Mouse (Mus musculus): ENCODE data around the gene Baiap2l1. TPM values are rescaled to one million over a fixed set of nuclear protein-coding genes. Genes with fewer than 3 reads are reported as not detected.

The Baiap2l1 gene
- polyA plus RNA-seq, 1 experiment, result 2.3 TPM

- H3K27me3 ChIP-seq (ENCODE audit: control insufficient read depth, insufficient read depth, low read length), result no peaks in the 10 kb centered on the region
Observed at GRCm38 (mm10) chr5:144243901-144244487, 113.9 kb downstream of the Baiap2l1 start, which contains the start of gene Bri3. Gene Bri3 (plus strand): TSS chr5:144244437.

GRCm38 (mm10) chr5:144238969-144239368, 118.9 kb downstream of the Baiap2l1 start:
- no peaks in the 10 kb centered on the region for H3K4me1 ChIP-seq (ENCODE audit: control insufficient read depth, insufficient read depth, low read length)
- no peaks in the 10 kb centered on the region for H3K36me3 ChIP-seq (ENCODE audit: control insufficient read depth, insufficient read depth, low read length)
- H3K27me3 ChIP-seq (ENCODE audit: control insufficient read depth, insufficient read depth, low read length), result no peaks in the 10 kb centered on the region
- TF ChIP-seq POLR2A (IDR thresholded peaks at IDR 0.05; ENCODE audit: control insufficient read depth, low read depth, low read length) (no peak), CTCF (IDR thresholded peaks at IDR 0.05; ENCODE audit: control insufficient read depth, insufficient read depth, insufficient replicate concordance, low read depth, low read length) (no peak)
- H3K27ac ChIP-seq (ENCODE audit: control insufficient read depth, insufficient read depth, low read depth, low read length), result no peak overlapping the region
- H3K4me3 ChIP-seq (ENCODE audit: control insufficient read depth, low read depth, low read length), result no peak overlapping the region

More at GRCm38 (mm10) chr5:144243901-144244487, 113.9 kb downstream of the Baiap2l1 start, which contains the start of gene Bri3:
- H3K36me3 ChIP-seq (ENCODE audit: control insufficient read depth, insufficient read depth, low read length), result no peaks in the 10 kb centered on the region
- TF ChIP-seq CTCF (IDR thresholded peaks at IDR 0.05; ENCODE audit: control insufficient read depth, insufficient read depth, insufficient replicate concordance, low read depth, low read length) (no peak), POLR2A (IDR thresholded peaks at IDR 0.05; ENCODE audit: control insufficient read depth, low read depth, low read length) (peak; percentile 72; the same call in 1 of the 2 replicates)
- peaks cover 9% of the 10 kb centered on the region for H3K4me1 ChIP-seq (ENCODE audit: control insufficient read depth, insufficient read depth, low read length)
- no peak within 1 kb of the TSS for H3K27ac ChIP-seq (ENCODE audit: control insufficient read depth, insufficient read depth, low read depth, low read length)
- H3K4me3 ChIP-seq (ENCODE audit: control insufficient read depth, low read depth, low read length), result peak within 1 kb of the TSS; percentile 69

GRCm38 (mm10) chr5:144234714-144235113, 123.2 kb downstream of the Baiap2l1 start:
- no peaks in the 10 kb centered on the region for H3K36me3 ChIP-seq (ENCODE audit: control insufficient read depth, insufficient read depth, low read length)
- TF ChIP-seq POLR2A (IDR thresholded peaks at IDR 0.05; ENCODE audit: control insufficient read depth, low read depth, low read length) (no peak), CTCF (IDR thresholded peaks at IDR 0.05; ENCODE audit: control insufficient read depth, insufficient read depth, insufficient replicate concordance, low read depth, low read length) (no peak)
- H3K4me3 ChIP-seq (ENCODE audit: control insufficient read depth, low read depth, low read length), result no peak overlapping the region
- no peaks in the 10 kb centered on the region for H3K27me3 ChIP-seq (ENCODE audit: control insufficient read depth, insufficient read depth, low read length)
- H3K4me1 ChIP-seq (ENCODE audit: control insufficient read depth, insufficient read depth, low read length), result no peaks in the 10 kb centered on the region; the same call in 1 of the 2 replicates
- no peak overlapping the region for H3K27ac ChIP-seq (ENCODE audit: control insufficient read depth, insufficient read depth, low read depth, low read length)

DNA sequence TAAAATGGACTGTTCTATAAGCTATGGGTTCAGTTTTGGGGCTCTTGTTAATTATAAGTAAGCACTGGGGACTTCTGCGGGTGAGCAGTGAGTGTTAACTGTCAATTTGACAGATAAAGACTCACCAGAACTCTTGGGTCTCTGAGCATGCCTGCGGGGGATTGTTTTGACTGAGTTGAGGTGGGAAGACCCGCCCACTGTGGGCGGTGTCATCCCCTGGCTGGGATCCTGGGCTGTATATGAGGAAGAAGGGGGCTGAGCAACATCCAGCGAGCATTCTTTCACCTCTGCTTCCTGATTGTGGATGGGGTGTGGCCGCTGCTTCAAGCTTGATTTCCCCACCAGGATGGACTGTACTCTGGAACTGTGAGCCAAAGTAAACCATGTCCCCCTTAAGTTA, 123.7 kb downstream of the Baiap2l1 start:
- H3K27me3 ChIP-seq (ENCODE audit: control insufficient read depth, insufficient read depth, low read length), result no peaks in the 10 kb centered on the region
- H3K4me3 ChIP-seq (ENCODE audit: control insufficient read depth, low read depth, low read length), result no peak overlapping the region
- TF ChIP-seq POLR2A (IDR thresholded peaks at IDR 0.05; ENCODE audit: control insufficient read depth, low read depth, low read length) (no peak), CTCF (IDR thresholded peaks at IDR 0.05; ENCODE audit: control insufficient read depth, insufficient read depth, insufficient replicate concordance, low read depth, low read length) (no peak)
- H3K27ac ChIP-seq (ENCODE audit: control insufficient read depth, insufficient read depth, low read depth, low read length), result no peak overlapping the region
- H3K36me3 ChIP-seq (ENCODE audit: control insufficient read depth, insufficient read depth, low read length), result no peaks in the 10 kb centered on the region
- no peaks in the 10 kb centered on the region; the same call in 1 of the 2 replicates for H3K4me1 ChIP-seq (ENCODE audit: control insufficient read depth, insufficient read depth, low read length)

DNA sequence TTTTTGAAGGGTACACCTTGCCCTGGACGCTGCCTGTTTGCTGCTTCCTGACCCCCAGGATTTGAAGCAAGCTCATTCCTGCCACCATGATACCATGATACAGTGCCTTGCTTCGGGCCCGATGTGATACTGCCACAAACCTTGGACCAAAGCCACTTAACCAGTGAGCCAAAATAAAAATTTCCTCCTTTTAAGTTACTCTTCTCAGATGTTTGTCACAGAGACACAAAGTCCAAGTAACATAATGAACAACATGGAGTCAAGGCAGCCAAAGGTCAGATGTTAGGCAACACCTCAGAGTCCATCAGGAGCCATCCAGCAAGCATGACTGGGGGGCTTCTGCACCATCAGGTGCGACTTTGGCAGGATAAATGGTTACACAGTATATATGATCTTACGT, 125.4 kb downstream of the Baiap2l1 start:
- Histone ChIP-seq H3K36me3 (ENCODE audit: control insufficient read depth, insufficient read depth, low read length) (no peaks in the 10 kb centered on the region), H3K4me3 (ENCODE audit: control insufficient read depth, low read depth, low read length) (no peak overlapping the region), H3K4me1 (ENCODE audit: control insufficient read depth, insufficient read depth, low read length) (no peaks in the 10 kb centered on the region; the same call in 1 of the 2 replicates), H3K27ac (ENCODE audit: control insufficient read depth, insufficient read depth, low read depth, low read length) (0 out of 2 replicates have a peak overlapping the region, but pooled peaks have one; percentile 29), H3K27me3 (ENCODE audit: control insufficient read depth, insufficient read depth, low read length) (no peaks in the 10 kb centered on the region)
- TF ChIP-seq CTCF (IDR thresholded peaks at IDR 0.05; ENCODE audit: control insufficient read depth, insufficient read depth, insufficient replicate concordance, low read depth, low read length), result no peak
- TF ChIP-seq POLR2A (IDR thresholded peaks at IDR 0.05; ENCODE audit: control insufficient read depth, low read depth, low read length), result no peak

- H3K4me1 ChIP-seq (ENCODE audit: control insufficient read depth, insufficient read depth, low read length), result no peaks in the 10 kb centered on the region; the same call in 1 of the 2 replicates
- H3K27me3 ChIP-seq (ENCODE audit: control insufficient read depth, insufficient read depth, low read length), result no peaks in the 10 kb centered on the region
- no peaks in the 10 kb centered on the region for H3K36me3 ChIP-seq (ENCODE audit: control insufficient read depth, insufficient read depth, low read length)
- no peak for TF ChIP-seq CTCF (IDR thresholded peaks at IDR 0.05; ENCODE audit: control insufficient read depth, insufficient read depth, insufficient replicate concordance, low read depth, low read length)
- no peak for TF ChIP-seq POLR2A (IDR thresholded peaks at IDR 0.05; ENCODE audit: control insufficient read depth, low read depth, low read length)
- no peak overlapping the region for H3K4me3 ChIP-seq (ENCODE audit: control insufficient read depth, low read depth, low read length)
- no peak overlapping the region for H3K27ac ChIP-seq (ENCODE audit: control insufficient read depth, insufficient read depth, low read depth, low read length)
Observed at GRCm38 (mm10) chr5:144231410-144231809, 126.5 kb downstream of the Baiap2l1 start.

DNA sequence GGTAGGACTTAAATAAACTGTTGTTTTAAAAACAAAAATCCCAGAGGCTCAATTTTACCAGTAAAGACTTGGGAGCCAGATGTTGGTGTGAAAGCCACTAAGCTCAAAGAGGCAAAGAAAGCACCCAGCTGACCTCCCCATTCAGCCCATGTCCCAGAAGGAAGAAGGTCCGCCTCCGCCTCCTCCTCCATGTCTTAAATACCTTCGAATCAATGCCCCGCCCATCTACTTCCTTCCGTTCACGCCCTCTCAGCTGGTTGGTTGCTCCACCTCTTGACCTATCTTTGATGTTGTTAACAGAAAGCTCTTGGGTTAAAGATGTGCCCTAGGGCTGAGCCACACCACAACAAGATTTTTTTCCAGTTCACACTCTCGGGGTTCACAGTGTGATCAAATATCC, 127.7 kb downstream of the Baiap2l1 start:
- H3K4me3 ChIP-seq (ENCODE audit: control insufficient read depth, low read depth, low read length), result no peak overlapping the region
- TF ChIP-seq POLR2A (IDR thresholded peaks at IDR 0.05; ENCODE audit: control insufficient read depth, low read depth, low read length) (no peak), CTCF (IDR thresholded peaks at IDR 0.05; ENCODE audit: control insufficient read depth, insufficient read depth, insufficient replicate concordance, low read depth, low read length) (no peak)

More for the DNA sequence above, 127.7 kb downstream of the Baiap2l1 start:
- Histone ChIP-seq H3K27me3 (ENCODE audit: control insufficient read depth, insufficient read depth, low read length) (no peaks in the 10 kb centered on the region), H3K36me3 (ENCODE audit: control insufficient read depth, insufficient read depth, low read length) (no peaks in the 10 kb centered on the region), H3K4me1 (ENCODE audit: control insufficient read depth, insufficient read depth, low read length) (peaks cover 3% of the 10 kb centered on the region; the same call in 1 of the 2 replicates), H3K27ac (ENCODE audit: control insufficient read depth, insufficient read depth, low read depth, low read length) (no peak overlapping the region)
